Mouse (Mus musculus) kidney, postnatal 36 days (tissue): ENCODE data around the gene Trim47.

Source experiments
- DNase-seq, 2 experiments: peaks; one replicate each; pipeline ENCODE4 v3.0.0; 2021 to 2022; ENCODE audit warnings: mixed read lengths in 2 of 2

The Trim47 gene

DNA sequence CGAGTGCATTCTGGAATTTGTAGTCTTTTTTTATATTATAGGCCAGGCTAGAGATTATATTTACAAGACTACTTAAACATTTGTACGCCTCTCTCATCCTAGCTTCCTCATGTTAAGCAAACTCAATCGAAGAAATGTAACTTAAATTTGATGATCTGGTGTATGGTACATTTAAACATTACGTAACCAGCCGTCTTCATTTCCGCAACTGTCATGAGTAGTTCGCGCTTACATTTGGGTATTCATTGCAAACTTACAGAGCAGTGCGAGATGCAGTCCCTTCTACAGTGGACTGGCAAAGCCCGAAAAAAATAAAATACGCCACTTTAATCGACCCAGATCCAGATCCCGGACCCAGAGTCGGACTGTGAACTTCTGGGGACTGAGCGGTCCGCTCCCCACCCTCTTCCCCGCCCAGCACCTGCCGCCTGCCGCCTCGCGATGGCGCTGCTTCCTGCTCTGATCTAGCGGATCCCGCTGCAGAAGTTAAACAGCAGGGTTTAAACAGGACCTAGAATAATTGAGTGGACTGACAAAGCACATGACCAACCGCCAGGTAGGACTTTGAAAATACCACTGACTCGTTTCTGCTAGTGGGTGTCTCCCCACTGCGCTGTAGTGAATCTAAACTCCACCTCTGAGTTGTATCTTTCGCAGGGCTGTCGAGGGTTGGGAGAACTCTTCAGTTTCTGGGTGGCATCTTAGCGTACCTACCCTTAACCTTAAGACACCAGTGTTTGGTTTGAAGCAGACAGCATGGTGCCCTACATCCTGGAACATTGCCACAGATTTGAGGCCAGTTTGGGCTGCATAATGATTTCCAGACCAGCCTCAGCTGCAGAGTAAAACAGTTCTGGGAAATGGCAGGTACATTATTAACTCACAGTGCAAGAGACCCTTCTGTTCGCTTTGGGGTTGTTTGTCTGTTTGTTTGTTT is 39.5 kb downstream of the Trim47 start:
- peak; percentile 94 to 96 for DNase-seq

DNA sequence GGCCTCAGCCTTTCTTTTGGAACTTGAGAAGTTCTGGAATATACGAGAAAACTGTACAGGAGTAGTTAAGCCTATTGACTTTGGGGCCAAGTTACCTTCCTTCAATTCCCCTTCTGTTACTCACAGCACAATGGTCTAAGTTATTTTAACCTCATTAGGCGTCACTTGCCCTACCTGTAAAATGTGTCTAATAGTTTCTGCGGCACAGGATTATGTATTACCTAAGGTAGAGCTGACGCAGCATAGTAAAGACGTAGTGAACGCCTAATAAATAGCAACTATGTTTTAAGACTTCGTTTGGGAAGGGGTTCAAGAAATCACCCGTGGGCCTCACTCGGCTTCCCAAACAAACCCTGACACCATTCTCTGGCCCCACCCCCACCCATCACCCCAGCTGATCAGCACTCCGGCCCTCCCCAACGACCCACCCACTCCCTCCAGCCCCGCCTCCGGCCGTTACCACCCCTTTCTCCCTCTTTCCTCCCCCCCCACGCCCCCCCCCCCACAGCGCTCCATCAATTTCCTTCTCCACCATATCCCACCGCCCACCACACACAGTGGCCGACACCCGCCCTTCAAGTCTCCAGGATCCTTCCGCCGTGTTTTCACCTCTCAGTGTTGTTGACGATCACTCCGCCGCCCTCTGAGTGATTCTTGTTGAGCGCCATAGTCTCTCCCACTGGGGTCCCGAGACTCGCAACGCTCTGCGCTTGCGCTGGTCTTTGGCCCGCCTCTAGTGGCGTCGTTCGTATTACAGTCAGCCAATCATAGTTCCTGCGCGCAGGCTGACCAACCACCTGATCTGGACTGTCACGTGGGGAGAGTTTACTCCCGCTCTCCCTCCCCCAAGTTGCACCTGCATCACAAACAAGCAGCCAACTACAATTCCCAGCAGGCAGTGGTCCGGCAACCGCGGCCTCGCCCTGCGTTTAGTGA is 40.5 kb downstream of the Trim47 start, which contains the start of gene Wbp2:
Gene Wbp2, minus strand, starts transcription at position 738 of the 936 bp plus-strand sequence.
- peak; percentile 98 to 100 for DNase-seq

DNA sequence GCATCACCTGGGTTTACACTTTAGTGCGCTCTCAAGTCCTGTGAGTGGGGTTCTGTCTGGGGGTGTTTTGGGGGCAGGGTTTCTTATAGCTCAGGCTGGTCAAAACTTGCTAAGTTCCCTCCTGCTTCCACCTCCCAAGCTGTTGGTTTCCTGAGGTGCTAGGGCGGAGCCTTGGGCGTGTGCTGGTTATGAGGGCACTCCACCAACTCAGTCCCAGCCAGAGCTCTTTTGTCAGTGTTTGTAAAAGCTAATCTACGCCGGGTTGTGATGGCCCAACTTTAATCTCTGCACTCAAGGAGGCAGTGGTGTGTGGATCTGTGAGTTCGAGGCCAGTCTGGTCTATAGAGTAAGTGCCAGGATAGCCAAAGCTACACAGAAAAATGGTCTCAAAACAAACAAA is 42.8 kb downstream of the Trim47 start:
- no peak for DNase-seq

DNA sequence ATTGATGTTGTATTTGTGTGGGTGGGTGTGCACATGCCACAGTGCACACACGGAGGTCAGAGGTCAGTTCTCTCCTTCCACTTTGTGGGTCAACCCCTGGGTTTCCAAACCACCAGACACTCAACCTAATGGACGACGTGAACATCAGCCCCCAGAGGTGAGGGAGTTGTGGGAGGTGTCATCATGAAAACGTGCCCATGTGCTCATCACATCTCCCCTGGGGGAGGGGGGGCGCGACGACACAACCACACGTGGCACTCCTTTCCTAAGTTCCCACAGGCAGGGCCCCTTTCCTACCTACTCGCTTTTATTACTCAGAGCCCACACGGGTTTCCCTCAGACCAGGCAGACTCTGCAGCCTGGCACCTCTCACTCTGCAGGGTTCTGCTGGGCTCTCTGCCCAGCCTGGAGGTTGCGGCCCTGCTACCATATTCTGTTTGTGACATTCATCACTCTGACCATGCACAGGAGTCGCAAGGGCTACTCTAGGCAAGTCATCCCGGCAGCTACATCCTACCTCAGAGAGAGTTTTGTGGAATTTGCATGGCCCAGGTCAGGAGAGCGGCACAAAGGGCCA is 43.8 kb downstream of the Trim47 start:
- no peak for DNase-seq

DNA sequence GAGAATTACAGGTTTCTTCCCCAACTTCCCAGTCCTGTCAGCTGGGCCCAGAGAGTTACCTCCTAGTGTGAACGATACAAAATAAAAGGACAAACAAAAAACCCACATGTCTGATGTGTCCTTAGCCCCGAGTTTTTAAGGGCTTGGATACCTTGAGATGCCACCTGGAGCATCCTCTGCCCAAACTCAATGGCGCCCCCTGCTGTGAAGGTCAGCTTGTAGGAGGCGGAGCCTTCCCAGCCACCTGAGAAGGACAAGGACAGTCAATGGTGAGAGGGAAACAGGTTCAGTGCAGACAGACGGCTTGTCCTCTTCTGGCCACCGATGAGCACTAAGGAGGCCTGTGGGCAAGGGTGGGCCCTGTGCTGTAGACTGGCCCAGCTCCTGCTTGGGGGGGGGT is 45.9 kb downstream of the Trim47 start:
- peak; percentile 52 to 88 for DNase-seq

DNA sequence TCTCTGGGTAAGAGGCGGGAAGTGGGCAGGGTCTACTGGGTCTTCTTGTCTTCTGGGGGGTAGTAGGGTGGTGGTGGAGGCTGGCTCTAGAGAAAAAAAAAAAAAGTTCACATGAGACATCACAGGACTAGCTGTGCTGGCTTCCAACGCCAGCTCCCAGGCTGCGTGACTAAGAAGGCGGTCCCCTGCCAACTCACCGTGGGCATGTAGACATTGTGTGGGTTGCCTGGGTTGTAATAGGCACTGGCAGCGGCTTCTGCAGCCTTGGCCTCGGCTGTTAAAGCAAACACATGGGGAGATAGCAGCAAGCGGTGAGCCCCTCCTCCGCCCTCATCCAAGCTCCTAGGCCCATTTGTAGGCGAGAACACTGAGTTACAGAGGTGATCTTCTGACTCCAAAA is 47.5 kb downstream of the Trim47 start:
- no peak for DNase-seq

DNA sequence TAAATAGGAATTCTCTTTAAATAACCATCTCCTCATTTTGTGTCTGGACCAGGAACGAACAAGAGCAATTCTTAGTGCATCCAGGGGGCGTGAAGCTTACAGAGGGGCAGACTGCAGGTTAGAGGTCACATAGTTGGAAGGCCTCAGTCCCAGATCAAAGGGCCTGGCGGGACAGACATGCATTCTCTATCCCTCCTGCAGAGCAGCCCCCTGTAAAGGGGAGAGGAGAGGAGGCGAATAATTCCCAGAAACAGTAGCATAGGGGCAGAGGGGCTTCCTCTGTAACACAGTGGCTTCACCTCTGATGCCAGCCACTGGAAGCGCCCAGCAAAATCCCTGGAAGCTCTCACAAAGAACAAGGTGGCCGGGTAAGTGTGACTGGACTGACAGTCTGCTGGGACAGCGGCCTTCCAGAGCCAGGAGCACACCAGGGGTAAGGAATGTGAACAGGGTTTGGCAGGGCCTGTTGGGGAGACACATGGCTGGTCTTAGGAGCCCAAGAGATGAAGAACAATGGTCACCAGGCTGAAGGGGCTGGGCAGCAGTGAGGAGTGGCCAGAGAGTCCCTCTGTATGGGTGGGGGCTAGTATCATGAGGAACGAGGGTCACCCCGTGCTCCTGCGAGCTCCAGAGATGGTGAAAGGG is 48.2 kb downstream of the Trim47 start:
- DNase-seq: no peak

DNA sequence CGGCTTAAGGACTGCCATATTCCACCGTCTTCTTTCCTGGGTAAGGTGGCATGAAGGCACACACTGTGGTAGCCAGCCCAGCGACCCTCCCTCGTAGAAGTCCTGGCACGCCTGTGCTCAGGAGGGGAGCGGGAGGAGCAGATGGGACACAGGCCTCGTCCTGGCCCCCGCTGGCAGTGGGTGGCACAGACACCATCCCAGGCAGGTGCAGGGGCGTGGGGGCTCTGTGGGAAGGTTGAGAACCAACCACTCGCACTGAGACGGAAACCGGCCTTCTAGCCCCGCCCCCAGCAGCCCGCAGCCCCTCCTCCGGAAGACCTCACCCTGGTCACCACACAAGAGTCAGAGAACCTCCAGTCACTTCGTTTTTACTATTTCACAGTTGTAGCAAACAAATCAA is 48.8 kb downstream of the Trim47 start:
- peak in 1 of 2 experiments; percentile 75 for DNase-seq

DNA sequence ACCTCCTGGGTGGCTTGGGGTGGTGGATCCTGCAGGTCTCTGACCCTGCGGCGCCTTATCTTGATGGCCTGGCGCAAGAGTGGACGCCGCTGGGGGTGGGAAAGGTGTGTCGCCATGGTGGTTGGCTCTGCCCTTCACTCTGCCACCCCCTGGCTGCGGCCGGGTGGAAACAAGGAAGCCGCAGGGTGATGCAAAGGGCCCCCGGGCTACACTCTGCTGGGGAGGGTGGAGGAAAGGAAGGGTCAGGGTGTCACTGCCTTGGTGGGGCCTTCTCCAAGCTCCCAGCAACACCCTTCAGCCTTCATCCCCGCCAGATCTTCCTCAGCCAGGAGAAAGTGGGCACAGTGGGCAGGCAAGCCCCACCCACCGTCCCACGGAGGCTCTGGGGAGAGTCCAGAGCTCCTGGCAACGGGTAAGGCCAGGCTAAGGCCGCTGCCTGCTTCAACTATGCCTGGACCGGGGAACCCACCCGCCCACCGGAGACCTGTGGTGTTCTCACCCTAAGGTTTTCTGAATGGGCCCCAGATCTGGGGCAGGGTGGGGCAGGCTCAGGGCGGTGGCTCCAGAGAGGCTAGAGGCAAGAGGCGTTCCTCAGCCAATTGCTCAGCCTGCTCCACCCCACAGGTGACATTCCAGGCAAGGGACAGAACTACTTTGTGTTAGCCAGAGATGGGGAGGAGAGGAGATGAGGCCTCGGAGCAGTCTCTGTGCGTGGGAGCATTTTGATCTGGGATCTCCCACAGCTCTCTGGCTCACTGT is 49.4 kb downstream of the Trim47 start, which contains the start of gene Unc13d:
Gene Unc13d, minus strand, starts transcription at position 516 of the 759 bp plus-strand sequence.
- peak in 1 of 2 experiments; percentile 41 for DNase-seq

DNA sequence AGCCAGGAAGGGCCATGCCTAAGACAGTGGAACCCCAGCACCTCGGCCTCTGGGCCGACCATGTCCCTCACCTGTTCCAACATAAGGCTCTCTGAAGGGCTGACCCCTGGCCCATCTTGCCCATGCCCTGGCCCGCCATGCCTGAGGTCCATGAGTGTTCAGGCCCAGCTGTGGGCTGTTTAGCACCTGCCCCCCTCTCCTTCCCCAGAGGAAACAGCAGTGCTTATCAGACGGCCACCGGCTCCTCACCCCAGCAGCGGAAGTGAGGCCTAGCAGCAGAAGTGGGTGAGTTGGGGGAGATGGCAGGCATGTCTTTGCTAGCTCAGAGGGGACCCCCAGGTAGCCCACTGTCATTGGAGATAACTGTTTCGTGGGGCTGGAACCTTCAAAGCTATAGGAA is 50.2 kb downstream of the Trim47 start:
- DNase-seq: no peak

DNA sequence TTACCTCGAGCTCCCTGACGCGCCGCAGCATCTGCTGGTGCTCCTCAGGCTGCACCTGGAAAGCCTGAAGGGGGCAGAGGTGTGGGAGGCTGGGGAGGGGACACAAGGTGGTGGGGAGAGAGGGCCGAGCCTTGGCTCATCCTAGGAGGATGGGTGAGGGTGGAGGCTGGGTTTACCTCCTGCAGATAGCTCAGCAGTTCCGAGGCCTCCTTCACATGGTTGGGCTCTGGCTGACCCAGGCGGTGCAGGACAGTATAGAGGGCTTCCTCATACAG is 50.8 kb downstream of the Trim47 start:
- no peak for DNase-seq

DNA sequence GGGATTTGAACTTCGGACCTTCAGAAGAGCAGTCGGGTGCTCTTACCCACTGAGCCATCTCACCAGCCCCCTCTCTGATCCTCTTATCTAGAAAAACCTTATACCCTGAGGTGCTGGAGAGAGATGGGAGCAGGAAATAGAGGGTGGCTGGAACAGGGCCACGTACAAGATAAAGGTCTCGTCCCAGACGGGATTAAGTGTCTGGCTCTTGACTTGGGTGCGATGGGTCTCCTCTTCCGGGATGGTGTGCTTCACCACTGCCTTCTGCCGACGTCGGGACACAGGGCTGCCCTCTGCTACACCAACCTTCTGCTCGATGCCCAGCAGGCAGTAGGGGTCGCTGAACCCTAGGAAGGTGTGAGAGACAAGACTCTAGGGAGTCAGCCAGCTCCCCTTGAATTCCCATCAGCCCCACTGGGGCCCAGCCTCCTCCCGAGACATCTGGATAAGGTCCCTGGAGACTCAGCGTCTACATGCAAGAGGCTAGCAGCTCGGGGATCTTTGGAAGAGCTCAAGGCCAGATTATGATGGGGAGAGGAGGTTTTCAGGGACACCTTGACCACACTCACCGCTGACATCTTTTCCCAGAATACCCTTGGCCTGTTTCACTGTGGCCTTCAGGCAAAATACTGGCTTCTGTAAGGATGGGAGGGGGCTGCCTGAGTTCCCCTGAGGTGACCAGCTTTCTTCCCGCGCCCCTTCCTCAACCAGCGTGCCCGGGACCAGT is 51.3 kb downstream of the Trim47 start:
- DNase-seq: peak in 1 of 2 experiments; percentile 25

DNA sequence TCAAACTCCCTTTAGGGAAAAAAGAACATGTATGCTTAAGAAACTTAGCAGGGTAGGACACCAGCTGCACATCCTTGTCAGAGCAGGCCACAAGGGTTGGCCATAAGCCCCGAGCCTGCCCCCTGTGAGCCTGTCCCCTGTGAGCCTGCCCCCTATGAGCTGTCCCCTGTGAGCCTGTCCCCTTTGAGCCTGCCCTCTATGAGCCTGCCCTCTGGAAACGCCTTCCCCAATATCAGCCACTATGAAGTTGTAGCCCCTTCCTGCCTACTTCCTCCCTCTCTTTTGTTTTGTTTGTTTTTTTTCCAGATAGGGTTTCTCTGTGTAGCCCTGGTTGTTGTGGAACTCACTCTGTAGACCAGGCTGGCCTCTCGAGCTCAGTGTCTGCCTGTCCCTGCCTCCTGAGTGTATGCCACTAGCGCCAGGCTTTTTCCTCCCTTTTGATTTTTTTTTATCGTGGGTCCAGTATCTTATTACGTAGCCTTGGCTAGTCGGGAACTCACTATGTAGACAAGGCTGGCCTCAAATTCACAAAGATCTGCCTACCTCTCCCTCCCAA is 52.5 kb downstream of the Trim47 start:
- DNase-seq: no peak

DNA sequence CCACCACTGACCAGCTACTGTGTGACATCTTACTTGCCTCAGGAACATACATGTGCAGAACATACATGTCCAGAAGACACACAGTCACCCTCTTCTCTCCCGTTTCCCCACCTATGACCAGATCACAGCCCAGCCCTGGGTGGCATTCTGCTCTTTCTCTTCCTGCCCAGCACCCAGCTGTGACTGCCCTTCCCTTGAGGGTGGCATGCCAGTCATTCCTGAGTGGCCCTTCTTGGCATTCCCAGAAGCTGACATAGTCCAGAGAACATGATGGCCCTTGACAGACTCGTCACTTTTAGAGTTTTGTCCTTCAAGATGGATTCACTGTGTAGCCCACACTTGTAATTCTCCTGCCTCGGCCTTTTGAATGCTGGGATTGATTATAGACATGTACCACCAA is 54.4 kb downstream of the Trim47 start:
- DNase-seq: no peak

DNA sequence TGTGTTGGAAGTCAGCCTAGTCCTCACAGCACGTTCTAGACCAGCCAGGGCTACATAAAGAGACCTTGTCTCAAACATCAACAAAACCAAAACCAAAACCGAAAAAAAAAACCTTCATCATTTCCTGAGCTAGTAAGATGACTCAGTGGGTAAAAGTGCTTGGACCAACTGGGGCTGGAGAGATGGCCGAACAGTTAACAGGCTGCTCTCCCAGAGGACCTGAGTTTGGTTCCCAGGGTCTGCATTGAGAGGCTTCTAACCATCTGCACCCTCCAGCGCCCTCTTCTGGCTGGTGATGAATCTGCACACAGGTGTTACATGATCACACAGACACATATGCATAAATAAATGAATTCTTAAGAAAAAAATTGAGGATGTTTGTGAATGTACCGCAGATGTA is 55.5 kb downstream of the Trim47 start:
- DNase-seq: peak in 1 of 2 experiments; percentile 68

DNA sequence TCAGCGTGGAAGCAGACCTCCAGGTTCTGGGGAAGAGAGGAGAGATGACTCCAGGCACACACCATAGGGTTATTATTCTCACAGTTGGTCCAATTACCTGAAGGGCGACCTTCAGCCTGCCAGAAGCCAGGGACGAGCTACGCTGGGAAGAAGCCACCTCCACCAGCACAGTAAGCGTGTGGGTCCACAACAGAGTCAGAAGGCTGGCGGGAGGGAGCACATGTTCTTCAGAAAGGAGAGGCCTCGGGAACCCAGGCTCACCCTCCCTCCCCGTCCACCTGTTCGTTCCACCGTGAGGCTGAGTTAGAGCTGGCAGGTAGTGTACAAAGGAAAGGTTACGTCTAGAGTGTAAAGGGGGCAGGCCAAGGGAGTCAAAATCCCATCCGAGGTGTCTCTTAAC is 61.7 kb downstream of the Trim47 start:
- DNase-seq: no peak

DNA sequence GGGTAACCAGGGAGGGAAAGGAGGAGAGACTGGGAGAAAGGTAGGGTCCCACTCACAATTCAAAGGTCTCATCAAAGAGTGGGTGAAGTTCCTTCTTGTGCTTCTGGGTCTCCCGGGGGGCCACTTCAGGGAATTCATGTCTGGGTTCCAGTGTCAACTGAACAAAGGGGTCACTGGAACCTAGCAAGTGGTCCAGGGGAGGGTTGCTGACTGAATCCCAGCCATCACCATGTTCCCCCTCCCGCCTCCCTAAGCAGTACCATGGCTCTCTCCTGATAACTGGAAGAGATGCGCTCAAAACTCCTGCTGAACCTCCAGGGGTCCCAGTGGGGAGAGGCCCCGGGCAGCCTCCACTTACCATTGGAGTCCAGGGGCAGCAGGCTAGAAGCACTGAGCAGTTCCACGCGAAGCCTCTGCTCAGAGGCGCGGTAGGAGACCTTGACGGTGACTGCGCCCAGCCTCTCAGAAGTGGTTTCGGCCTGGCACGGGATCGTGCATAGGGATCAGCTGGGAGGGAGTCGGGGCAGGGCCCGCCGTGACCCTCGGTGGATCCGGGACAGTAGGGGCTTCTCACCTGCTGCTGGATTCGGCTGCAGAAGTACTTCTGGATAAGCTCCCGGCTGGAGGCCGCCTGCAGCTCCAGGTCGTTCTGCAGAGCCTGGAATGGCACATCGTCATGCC is 62.7 kb downstream of the Trim47 start:
- no peak for DNase-seq

DNA sequence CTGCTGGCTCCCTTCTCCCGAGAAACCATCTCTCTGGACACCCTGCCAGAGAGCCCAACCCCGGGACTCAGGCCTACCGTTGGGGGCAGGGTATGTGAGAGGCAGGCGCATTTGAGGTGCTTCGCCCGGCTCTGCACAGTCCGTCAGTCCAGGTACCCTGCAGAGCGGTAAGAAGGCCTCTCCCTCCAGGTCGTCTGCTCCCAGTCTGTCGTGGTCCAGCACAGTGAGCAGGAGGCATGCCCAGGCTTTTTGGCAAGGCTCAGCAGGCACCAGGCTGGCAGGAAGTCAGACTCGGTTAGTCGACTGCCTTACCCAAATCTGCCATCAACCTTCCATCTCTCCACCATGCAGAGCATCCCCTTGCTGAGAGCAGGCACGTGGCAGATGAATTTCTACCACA is 63.4 kb downstream of the Trim47 start:
- peak in 1 of 2 experiments; percentile 47 for DNase-seq

DNA sequence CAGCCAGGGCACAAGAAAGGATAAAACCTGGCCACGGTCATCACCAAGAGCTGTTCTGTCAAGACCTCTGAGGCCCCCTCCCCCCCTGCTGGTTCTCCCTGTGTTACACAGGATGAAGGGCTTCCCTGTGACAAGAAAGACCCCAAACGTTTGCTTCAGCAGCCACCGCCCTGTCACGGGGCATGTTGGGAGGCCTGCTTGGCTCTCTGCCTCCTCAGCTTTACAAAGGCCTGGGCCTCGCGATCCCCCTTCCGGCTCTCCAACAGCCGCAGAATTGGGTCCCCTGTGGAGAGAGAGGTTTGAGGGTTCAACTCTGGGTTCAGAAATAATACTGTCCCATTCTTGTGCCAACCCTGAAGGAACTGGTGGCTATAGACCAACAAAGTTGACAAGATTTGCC is 64.5 kb downstream of the Trim47 start:
- DNase-seq: no peak
